Mouse (Mus musculus) adrenal gland, adult 2 months (tissue): ENCODE measurements around the gene Ppp1r9a. TPM values are rescaled to one million over a fixed set of nuclear protein-coding genes. Genes with fewer than 3 reads are reported as not detected.
A peak's percentile ranks its signal among the peaks of the same experiment; 100 is the strongest.

Source experiments
- DNase-seq: peaks from one replicate; pipeline ENCODE4 v3.0.0; 2021
- polyA plus RNA-seq: library from polyadenylated mRNA; depleted of rRNA; stranded (reverse); fragments of >200 nt; gene quantifications from 2 replicates; pipeline ENCODE4 v1.2.3, GENCODE M21; 2012
- total RNA-seq, 2 experiments: library from RNA; stranded (reverse); gene quantifications; 2 replicates each; pipeline ENCODE4 v1.2.3; 2021

Ppp1r9a gene
- total and polyA plus RNA-seq, 3 experiments, result 7.6 to 37.4 (median 32.0) TPM

DNA sequence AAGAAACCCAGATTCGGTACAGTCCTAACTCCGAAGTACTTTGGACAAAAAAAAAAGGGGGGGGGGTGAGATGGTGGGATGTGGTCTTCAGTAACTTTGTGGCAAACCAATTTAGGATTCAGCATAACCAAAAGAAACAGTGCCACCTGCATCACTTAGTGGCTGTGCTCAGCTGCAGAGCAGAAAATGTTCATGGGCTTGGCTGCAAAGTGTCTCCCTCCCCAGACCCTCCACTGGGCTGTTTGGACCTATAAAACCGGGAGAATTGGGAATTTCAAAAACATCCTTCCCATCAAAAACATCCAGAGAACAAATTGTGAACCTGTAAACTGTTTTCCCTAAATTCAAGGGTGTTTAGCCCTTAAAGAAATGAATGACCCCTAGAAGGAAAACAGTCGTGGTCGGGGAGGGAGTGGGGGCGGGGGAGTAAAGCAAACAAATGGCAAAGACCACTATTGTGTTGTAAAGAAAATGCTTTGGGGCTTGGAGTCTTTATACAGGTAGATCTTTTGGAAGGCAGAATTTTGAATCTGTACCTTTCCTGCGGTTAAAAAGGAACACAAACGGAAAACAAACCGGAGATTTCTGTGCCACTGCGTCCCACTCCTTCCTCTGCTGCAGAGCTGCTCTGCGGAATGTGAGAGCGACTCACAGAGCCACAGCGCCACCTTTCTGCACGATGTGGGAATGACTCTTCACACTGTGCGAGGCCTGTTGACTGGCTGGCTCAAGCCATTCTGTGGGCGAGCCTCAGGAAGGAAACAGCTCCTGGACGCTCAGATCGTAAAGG lies 207.4 kb downstream of the Ppp1r9a start:
- peak; percentile 88 for DNase-seq

DNA sequence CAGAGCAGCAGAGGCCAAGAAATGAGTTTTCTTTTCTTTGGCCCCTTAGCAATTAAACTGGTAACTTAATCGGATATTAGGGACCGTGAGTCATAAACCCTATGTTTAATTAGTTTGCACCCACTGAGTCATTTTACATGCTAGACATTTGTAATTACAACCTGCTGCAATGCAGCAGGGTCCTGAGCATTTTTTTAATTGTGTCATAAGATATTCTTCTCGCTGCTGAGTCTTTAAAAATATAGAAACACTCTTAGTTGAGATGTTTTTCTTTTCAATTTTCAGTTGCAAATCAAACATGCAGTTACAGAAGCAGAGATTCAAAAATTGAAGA lies 208.0 kb downstream of the Ppp1r9a start:
- no peak for DNase-seq

GRCm38 (mm10) chr6:5113103-5113502 lies 210.4 kb downstream of the Ppp1r9a start:
- DNase-seq, result no peak

GRCm38 (mm10) chr6:5113734-5114133 lies 211.0 kb downstream of the Ppp1r9a start:
- DNase-seq, result no peak

DNA sequence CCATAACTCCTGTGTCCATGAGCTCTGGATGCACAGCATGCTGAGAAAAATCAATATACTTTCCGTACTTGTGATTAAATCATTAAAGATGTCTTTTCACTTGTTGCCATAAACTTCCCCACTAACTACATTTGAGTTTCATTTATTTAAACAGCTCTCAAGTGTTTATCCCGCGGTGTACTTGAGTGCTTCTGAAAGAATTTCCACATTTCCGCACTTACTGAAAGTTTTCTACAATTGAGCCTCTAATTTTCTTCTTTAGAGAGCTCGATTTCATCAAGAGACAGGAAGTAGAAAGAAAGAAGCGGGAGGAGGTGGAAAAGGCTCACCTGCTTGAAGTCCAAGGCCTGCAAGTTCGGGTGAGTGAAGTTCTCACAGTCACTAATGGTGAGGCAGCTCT lies 212.1 kb downstream of the Ppp1r9a start:
- DNase-seq, result no peak

- DNase-seq, result no peak
Measured at GRCm38 (mm10) chr6:5119181-5119910, 216.6 kb downstream of the Ppp1r9a start.

DNA sequence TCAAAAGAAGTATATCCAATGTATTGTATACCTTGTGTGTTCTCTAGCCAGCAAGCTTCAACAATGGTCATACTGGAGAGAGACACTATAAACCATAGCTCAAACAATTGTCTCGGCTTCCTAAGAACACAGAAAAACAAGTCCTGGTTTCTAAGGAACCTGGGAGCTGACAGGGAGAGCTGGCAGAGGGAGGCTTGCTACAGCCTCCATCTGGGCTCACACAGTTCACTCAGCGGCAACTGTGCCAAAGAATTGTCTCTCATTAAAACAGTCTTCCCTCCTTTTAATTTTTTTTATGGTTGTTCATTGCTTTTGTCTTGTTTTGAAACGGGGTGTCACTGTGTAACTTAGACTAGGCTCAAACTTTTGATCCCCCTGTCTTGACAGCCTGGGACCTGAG lies 217.5 kb downstream of the Ppp1r9a start:
- DNase-seq, result no peak

DNA sequence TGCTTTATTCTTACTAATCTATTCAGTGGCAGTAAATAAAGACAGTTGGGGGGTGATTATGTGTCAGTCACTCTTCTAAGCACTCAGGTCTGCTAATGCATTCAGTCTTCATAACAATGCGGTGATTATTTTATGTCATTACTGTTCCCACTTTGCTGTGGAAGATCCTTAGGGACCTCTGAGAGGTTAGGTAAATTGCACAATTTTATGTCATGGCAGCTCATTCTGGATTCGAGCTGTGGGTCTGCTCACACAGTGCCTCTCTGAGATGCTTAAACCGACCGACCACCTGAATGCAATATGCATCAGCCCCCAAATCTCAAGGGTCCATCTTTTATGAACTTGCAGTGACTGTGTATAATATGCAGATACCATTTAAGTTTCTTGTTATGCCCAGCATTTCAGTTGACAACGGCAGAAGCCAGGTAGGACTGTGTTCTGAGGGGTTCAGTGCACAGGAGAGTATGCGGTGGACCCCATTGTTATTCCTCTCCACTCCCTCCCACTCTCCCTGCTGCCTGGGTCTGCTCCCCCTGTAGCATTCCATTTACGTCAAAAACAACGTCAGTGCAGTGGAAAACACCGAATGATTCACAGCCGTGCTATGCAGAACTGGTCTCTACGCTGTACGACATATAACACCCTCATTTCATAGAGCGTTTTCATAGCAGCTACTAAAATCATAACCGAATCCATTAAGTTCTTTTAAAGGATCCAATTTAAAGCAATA lies 226.8 kb downstream of the Ppp1r9a start:
- no peak for DNase-seq

- no peak for DNase-seq
Measured at GRCm38 (mm10) chr6:5134986-5135385, 232.3 kb downstream of the Ppp1r9a start.

GRCm38 (mm10) chr6:5136046-5136445 lies 233.3 kb downstream of the Ppp1r9a start:
- DNase-seq, result no peak

DNA sequence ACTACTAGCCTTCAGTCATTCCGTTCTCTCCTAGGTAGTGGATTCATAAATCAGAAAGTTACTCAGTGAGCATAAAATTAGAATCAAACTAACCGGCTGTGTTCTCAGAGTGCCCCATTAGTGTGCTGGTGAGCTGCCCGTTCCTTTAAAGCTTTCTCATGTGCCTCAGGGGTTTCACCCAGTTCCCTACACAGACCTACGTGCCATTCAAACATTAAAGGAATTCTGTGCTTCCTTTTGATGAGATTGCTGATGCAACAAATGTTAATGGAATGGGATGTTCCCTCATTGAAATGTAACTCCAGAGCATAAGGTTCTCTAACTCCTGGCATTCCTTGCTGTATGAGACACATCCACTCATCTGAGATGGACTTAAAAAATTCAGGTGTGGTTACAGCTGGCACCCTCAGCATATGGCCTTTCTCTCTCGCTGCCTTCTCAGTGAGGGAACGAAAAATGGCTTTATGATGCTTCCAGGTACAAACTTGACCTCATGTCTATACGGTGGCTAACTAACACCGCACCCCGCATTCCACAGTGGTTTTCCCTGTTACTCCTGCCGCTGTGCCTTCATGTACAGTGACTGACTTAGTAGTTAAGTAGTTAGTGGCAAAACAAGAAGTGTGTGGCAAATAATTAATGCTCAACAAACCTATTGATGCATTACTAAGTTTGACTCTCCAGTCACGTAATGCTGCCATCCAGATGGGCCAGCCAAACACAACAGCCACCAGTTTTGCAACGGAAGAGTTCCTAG lies 236.3 kb downstream of the Ppp1r9a start:
- DNase-seq, result no peak

GRCm38 (mm10) chr6:5139666-5140065 lies 236.9 kb downstream of the Ppp1r9a start:
- DNase-seq, result no peak

- DNase-seq, result no peak
Measured at GRCm38 (mm10) chr6:5147488-5148142, 244.9 kb downstream of the Ppp1r9a start.

- DNase-seq, result no peak
Measured at GRCm38 (mm10) chr6:5149941-5150340, 247.2 kb downstream of the Ppp1r9a start.

DNA sequence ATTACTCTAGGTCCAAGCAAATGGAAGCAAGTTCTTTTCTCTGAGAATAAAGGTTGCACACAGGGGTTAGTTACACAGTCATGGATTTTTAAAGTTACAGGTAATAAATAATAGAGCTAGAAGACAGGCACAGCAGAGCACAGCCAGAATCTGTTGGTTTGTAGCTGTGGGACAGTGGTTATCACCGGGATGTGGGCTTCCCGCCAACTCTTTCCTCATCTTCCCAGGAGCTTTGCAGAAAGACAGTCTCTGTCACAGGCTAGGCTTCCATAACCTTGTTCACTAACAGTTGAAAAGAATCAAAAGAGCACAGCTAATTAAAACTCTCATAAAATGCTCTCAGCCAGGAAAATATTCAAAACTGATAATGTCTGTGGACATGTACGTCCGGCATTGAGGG lies 248.5 kb downstream of the Ppp1r9a start:
- DNase-seq, result peak; percentile 52

DNA sequence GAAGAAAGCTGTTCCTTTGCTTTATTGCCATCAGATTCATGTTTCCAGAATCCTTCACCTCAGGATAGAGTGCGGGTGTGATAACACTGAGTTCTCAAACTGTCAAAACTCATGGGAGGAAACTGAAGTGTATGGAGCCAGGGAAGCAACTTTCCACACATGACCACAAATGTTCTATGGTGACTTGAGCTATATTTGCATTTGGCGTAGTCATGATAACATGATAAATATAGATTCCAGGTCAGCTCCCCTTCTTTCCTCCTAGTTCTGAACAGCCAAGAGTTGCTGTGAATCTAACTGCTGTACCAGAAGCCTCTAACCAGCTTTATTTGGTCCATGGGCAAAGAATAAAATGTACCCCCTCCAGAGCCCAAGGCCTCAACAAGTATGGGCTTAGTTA lies 249.5 kb downstream of the Ppp1r9a start:
- no peak for DNase-seq

DNA sequence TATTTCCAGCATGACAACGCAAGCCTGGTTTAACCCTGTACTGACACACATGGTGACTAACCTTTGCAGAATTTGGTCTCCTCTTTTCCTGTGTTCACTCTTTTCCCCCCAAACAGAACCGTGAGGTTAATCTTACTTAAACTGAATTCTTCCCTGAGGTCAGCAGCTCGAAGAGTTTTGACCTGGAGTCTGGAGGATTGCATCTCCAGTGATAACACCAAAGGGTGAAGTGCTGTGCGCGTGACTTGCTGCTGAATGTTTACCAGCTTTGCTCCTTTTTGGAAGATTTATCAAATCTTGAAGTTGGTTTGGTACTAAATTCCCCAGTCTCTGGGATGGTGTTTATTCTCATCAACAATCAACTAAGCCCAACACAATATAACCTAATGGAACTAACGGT lies 252.1 kb downstream of the Ppp1r9a start:
- DNase-seq, result no peak

DNA sequence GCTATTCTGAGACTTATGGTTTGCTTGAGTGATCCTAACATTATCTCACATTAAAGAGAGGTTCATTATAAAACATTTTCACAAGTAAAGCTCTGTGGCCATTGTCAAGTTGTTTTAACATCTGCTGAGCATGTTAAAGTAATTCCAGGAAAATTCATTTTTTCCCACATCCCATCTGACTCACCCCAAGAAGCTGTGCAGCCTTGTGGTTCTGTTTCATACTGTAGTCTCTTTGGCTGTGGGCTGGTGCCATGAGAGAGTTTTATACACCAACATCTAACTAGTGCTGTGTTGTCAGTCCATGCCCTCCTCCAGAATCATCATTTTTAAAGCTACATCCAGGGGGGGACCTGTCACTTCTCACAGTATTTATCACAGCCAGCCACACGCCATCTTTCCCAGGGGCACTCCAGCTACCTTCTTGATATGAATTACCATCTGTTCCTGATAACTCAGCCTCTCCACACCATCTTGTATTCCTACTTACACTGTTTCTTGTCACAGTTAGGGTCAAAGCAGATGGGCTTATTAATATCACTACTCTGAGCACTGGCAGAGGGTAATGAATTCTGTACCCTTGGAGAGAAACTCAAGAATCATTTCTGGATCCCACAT lies 252.7 kb downstream of the Ppp1r9a start:
- no peak for DNase-seq

- DNase-seq, result no peak
Measured at GRCm38 (mm10) chr6:5156541-5157425, 254.1 kb downstream of the Ppp1r9a start.

- DNase-seq, result no peak
Measured at GRCm38 (mm10) chr6:5159385-5159791, 256.7 kb downstream of the Ppp1r9a start.
